In the genomic region with DNA sequence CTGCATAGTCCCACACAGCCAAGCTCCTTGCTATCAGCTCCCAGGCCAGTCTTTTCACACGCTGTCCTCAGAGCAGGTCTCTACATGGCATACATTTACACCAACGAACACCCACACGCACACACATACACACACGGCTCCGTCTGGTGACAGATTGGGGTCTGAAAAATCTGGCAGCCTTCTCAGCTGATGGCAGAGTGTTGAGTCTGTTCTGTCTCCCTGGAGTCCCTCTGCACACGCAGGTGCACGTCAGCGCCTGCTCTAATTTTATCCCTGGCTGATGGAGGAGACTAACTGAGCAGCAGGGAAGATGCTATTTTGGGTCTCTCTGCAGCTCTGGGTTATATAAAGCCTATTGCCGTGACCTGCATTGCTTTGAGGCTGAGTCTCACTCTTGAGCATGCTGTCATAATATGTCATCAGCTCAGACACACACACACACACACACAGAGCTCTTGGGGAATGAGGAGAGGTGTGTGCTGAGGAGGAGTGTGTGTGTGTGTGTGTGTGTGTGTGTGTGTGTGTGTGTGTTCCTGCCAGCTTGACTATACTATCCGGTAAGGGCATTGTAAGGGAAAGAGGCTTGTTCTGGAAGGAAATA, we compare ENCODE assay signal across 8 mouse cellular contexts. TPM values are rescaled to one million over a fixed set of nuclear protein-coding genes. Genes with fewer than 3 reads are reported as not detected.
DNase-seq lines count a peak whose midpoint lies in the region; ATAC-seq lines count a peak whose summit lies in the region.

No protein-coding gene starts in this region.

- no peak overlapping the region for H3K4me3 ChIP-seq in limb, embryonic 12.5 days (replicated peaks)
- no peak overlapping the region for H3K4me3 ChIP-seq in limb, embryonic 10.5 days
- H3K4me3 ChIP-seq in embryonic facial prominence, embryonic 14.5 days (ENCODE audit: low read depth, low read length) = no peak overlapping the region
- H3K4me3 ChIP-seq in heart, embryonic 13.5 days = peak overlapping the region; percentile 24

- no peak overlapping the region for H3K4me2 ChIP-seq in limb, embryonic 12.5 days
- no peak overlapping the region for H3K4me2 ChIP-seq in embryonic facial prominence, embryonic 14.5 days (ENCODE audit: low read depth, low read length)
- H3K4me2 ChIP-seq in heart, embryonic 13.5 days = peak overlapping the region; percentile 62

- H3K27me3 ChIP-seq in limb, embryonic 12.5 days = no peaks in the 10 kb centered on the region
- no peaks in the 10 kb centered on the region for H3K27me3 ChIP-seq in limb, embryonic 10.5 days (ENCODE audit: low read depth, poor library complexity, severe bottlenecking)
- no peaks in the 10 kb centered on the region for H3K27me3 ChIP-seq in embryonic facial prominence, embryonic 14.5 days (replicated peaks; ENCODE audit: control insufficient read depth, insufficient read depth, low read length)
- H3K27me3 ChIP-seq in heart, embryonic 13.5 days (replicated peaks) = no peaks in the 10 kb centered on the region

- peak; percentile 23 for ATAC-seq in limb, embryonic 12.5 days (ENCODE audit: insufficient number of reproducible peaks, insufficient read depth, low FRiP score, low TSS enrichment, low read depth)
- ATAC-seq in embryonic facial prominence, embryonic 14.5 days (ENCODE audit: low read depth) = peak; percentile 77; the same call in 1 of the 2 replicates
- ATAC-seq in heart, embryonic 13.5 days (ENCODE audit: extremely low read depth, insufficient number of reproducible peaks, low FRiP score, low TSS enrichment) = peak; percentile 81
- ATAC-seq in activated CD4-positive, CD25-positive, alpha-beta regulatory T cell, adult 4 months = no peak

- 65% methylated on average over 10 of the region's 10 CpGs for WGBS in limb, embryonic 12.5 days
- 83% methylated on average over 10 of the region's 10 CpGs for WGBS in limb, embryonic 10.5 days
- WGBS in embryonic facial prominence, embryonic 14.5 days = 44% methylated on average over 10 of the region's 10 CpGs
- 19% methylated on average over 10 of the region's 10 CpGs for WGBS in heart, embryonic 13.5 days

- DNase-seq in limb, embryonic 10.5 days (ENCODE audit: low spot score) = no peak
- peak; percentile 76 for DNase-seq in embryonic facial prominence, embryonic 14.5 days (ENCODE audit: low spot score)
- DNase-seq in left cerebral cortex, adult 11 months (ENCODE audit: low spot score) = peak; percentile 84
- DNase-seq in right cerebral cortex, adult 2 months (ENCODE audit: low spot score in 2 of 2) = peak; percentile 88 to 92
- DNase-seq in ovary, postnatal 36 days (ENCODE audit: low spot score) = no peak

- H3K4me1 ChIP-seq in limb, embryonic 12.5 days (replicated peaks) = peaks cover 36% of the 10 kb centered on the region
- peaks cover 40% of the 10 kb centered on the region for H3K4me1 ChIP-seq in limb, embryonic 10.5 days
- H3K4me1 ChIP-seq in embryonic facial prominence, embryonic 14.5 days (ENCODE audit: control insufficient read depth, insufficient read depth, low read length) = peaks cover 39% of the 10 kb centered on the region
- H3K4me1 ChIP-seq in heart, embryonic 13.5 days = peaks cover 55% of the 10 kb centered on the region

- no peaks in the 10 kb centered on the region for H3K36me3 ChIP-seq in limb, embryonic 12.5 days
- no peaks in the 10 kb centered on the region for H3K36me3 ChIP-seq in limb, embryonic 10.5 days
- no peaks in the 10 kb centered on the region for H3K36me3 ChIP-seq in embryonic facial prominence, embryonic 14.5 days (ENCODE audit: control insufficient read depth, insufficient read depth, low read length)
- no peaks in the 10 kb centered on the region for H3K36me3 ChIP-seq in heart, embryonic 13.5 days

- no peak overlapping the region for H3K9ac ChIP-seq in limb, embryonic 12.5 days (replicated peaks)
- H3K9ac ChIP-seq in embryonic facial prominence, embryonic 14.5 days (ENCODE audit: low read depth, low read length) = no peak overlapping the region
- peak overlapping the region; percentile 72 for H3K9ac ChIP-seq in heart, embryonic 13.5 days

- H3K9me3 ChIP-seq in limb, embryonic 12.5 days = no peaks in the 10 kb centered on the region
- H3K9me3 ChIP-seq in limb, embryonic 10.5 days (replicated peaks) = no peaks in the 10 kb centered on the region
- H3K9me3 ChIP-seq in embryonic facial prominence, embryonic 14.5 days (ENCODE audit: control insufficient read depth, low read length) = no peaks in the 10 kb centered on the region
- H3K9me3 ChIP-seq in heart, embryonic 13.5 days = no peaks in the 10 kb centered on the region

- H3K27ac ChIP-seq in limb, embryonic 12.5 days = peak overlapping the region; percentile 37; the same call in 1 of the 2 replicates
- H3K27ac ChIP-seq in limb, embryonic 10.5 days = no peak overlapping the region
- H3K27ac ChIP-seq in embryonic facial prominence, embryonic 14.5 days (replicated peaks; ENCODE audit: low read depth, low read length) = peak overlapping the region; percentile 15; the same call in 1 of the 2 replicates
- peak overlapping the region; percentile 96 for H3K27ac ChIP-seq in heart, embryonic 13.5 days (replicated peaks)

RNA-seq across cellular contexts. Expression of a gene that starts 37.6 kb away (rescaled TPM):
- polyA plus RNA-seq in limb, embryonic 12.5 days (2016; fragmentation: Nextera tagmentation; extraction: Ambion mirVana) = 2.0 and 2.7 TPM in 2 replicates
- 0.76 and 0.80 TPM in 2 replicates for polyA plus RNA-seq in limb, embryonic 10.5 days (2016; fragmentation: Nextera tagmentation; extraction: Ambion mirVana)
- 11.2 and 12.6 TPM in 2 replicates for polyA plus RNA-seq in embryonic facial prominence, embryonic 14.5 days (2014; fragmentation: Nextera tagmentation; extraction: Ambion mirVana)
- 5.1 and 5.4 TPM in 2 replicates for polyA plus RNA-seq in heart, embryonic 13.5 days (2015; fragmentation: Nextera tagmentation; extraction: Ambion mirVana)
- polyA plus RNA-seq in activated CD4-positive, CD25-positive, alpha-beta regulatory T cell, adult 4 months (2017; shearing (Covaris generic)) = 1 to 10 TPM; 6.7 to 9.6 TPM

Comparison
In these comparisons a context has a peak if more than half of its experiments do, and no peak if none do; other contexts are left out.
1. DNase-seq: peak in embryonic facial prominence, embryonic 14.5 days (single experiment), left cerebral cortex, adult 11 months (single experiment) and right cerebral cortex, adult 2 months (2 of 2); none in limb, embryonic 10.5 days (single experiment) and ovary, postnatal 36 days (single experiment).